Comparison of ENCODE assay signal across 1 mouse cellular context in genomic region chr11:54896646-54897045, GRCm38 (mm10). TPM values are rescaled to one million over a fixed set of nuclear protein-coding genes. Genes with fewer than 3 reads are reported as not detected.
"Had no signal": no experiment of that assay in that cellular context is flagged by ENCODE, and none has a peak within 500 bp of the region (broad histone marks: within the 10 kb centered on the region; RNA-seq: fewer than 3 reads in every experiment).

No protein-coding gene starts in this region.

RNA-seq across cellular contexts. Expression of gene Gpx3, which starts 5.6 kb away (rescaled TPM):
- total RNA-seq: hematopoietic stem cell, adult 5-6 weeks had no signal
